Mouse (Mus musculus) monocyte, adult 2 months (primary cell): ENCODE results near the gene Syngr3.
A peak's percentile ranks its signal among the peaks of the same experiment; 100 is the strongest.
"Not testable (repeated sequence)": the region's sequence is repeated elsewhere in the genome, so short reads cannot be mapped to it uniquely, and the experiment has no call there.

Experiments used
- DNase-seq, 2 experiments: peaks; one replicate each; pipeline ENCODE4 v3.0.0; 2022; ENCODE audit warnings: low spot score in 2 of 2, low read depth in 1 of 2

Syngr3 gene

GRCm38 (mm10) chr17:24689251-24690081, at the start of gene Syngr3:
Gene Syngr3 (minus strand): TSS chr17:24689955.
- no peak for DNase-seq

GRCm38 (mm10) chr17:24738238-24738637, 48.5 kb upstream of the Syngr3 start:
- no peak for DNase-seq

- peak; percentile 58 to 76 for DNase-seq
These were observed 47.5 kb upstream of the Syngr3 start for GRCm38 (mm10) chr17:24737135-24737810.

GRCm38 (mm10) chr17:24736330-24737051, 46.7 kb upstream of the Syngr3 start, which contains the start of gene Msrb1:
Gene Msrb1 (plus strand): TSS chr17:24736642.
- DNase-seq: peak; percentile 97

- DNase-seq: no peak
These were observed 45.7 kb upstream of the Syngr3 start for GRCm38 (mm10) chr17:24735446-24735845.

- no peak for DNase-seq
These were observed 44.8 kb upstream of the Syngr3 start for GRCm38 (mm10) chr17:24734513-24734912.

- DNase-seq: no peak
These were observed 43.8 kb upstream of the Syngr3 start for GRCm38 (mm10) chr17:24733434-24734050.

GRCm38 (mm10) chr17:24732233-24732935, 42.6 kb upstream of the Syngr3 start:
- DNase-seq: no peak

GRCm38 (mm10) chr17:24730787-24731186, 41.0 kb upstream of the Syngr3 start:
- DNase-seq: no peak

- DNase-seq: no peak
These were observed 39.3 kb upstream of the Syngr3 start for GRCm38 (mm10) chr17:24729067-24729466.

- no peak for DNase-seq
These were observed 38.4 kb upstream of the Syngr3 start for GRCm38 (mm10) chr17:24728184-24728583.

- DNase-seq: no peak
These were observed 37.9 kb upstream of the Syngr3 start, which contains the start of gene Rpl3l for GRCm38 (mm10) chr17:24727618-24728017. Gene Rpl3l (plus strand): TSS chr17:24727820.

GRCm38 (mm10) chr17:24725637-24726390, 36.1 kb upstream of the Syngr3 start:
- no peak for DNase-seq

GRCm38 (mm10) chr17:24724184-24724583, 34.4 kb upstream of the Syngr3 start, which contains the start of gene Ndufb10:
Gene Ndufb10 (minus strand): TSS chr17:24724478.
- DNase-seq: peak; percentile 90 to 94

- no peak for DNase-seq
These were observed 34.1 kb upstream of the Syngr3 start for GRCm38 (mm10) chr17:24723881-24724180.

GRCm38 (mm10) chr17:24723122-24723880, 33.5 kb upstream of the Syngr3 start:
- DNase-seq: no peak

GRCm38 (mm10) chr17:24722220-24722924, 32.6 kb upstream of the Syngr3 start:
- no peak for DNase-seq

GRCm38 (mm10) chr17:24721383-24721955, 31.7 kb upstream of the Syngr3 start:
- not testable (repeated sequence) for DNase-seq
